Mouse (Mus musculus) gastrocnemius, adult 2 months (tissue): ENCODE results near the gene Ggt1. TPM values are rescaled to one million over a fixed set of nuclear protein-coding genes. Genes with fewer than 3 reads are reported as not detected.

ENCODE experiments used
- DNase-seq: peaks from one replicate; pipeline ENCODE4 v3.0.0; 2022
- H3K27ac ChIP-seq: fragments of 200-600 bp; 2 replicates; pipeline ENCODE4 v1.8.1; 2022; ENCODE audit warnings: mild to moderate bottlenecking
- H3K4me3 ChIP-seq: fragments of 200-600 bp; 2 replicates; pipeline ENCODE4 v1.8.1; 2022; ENCODE audit warnings: mild to moderate bottlenecking, moderate library complexity
- CTCF ChIP-seq: fragments of 200-600 bp; IDR thresholded peaks from 2 replicates; pipeline ENCODE4 v1.8.1; 2022; ENCODE audit warnings: antibody characterized with exemption, mild to moderate bottlenecking, moderate library complexity
- intact Hi-C: fragments of 180-260 bp; cut with DNase I; formaldehyde crosslinking; loops from one replicate; pipeline ENCODE4 v1.15.1; 2025
- total RNA-seq, 2 experiments: library from RNA; stranded (reverse); gene quantifications; 2 replicates each; pipeline ENCODE4 v1.2.3; 2021

Ggt1 gene
- total RNA-seq, 2 experiments from 2014 or later, result not detected

DNA sequence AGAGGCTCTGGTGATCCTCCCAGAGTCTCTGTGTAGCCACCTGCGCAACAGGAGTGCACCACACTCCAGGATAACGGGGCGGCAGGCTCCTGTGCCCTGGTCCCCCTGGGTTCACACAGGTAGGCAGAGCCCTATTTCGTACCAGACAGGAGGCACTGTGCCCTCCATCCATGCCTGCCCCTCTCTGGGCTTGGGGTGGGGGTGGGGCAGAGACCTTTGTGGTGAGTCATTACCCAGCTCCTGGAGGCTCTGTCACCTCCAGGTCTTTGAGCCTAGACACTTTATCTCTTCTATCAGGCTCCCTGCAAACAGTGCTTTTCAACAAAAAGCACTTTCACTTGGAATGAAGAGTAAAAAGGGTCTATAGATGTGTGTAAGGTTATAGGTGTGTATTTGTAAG is 7.4 kb downstream of the Ggt1 start:
- Histone ChIP-seq H3K4me3 (no peak overlapping the region), H3K27ac (no peak overlapping the region)
- TF ChIP-seq CTCF, result no peak
- DNase-seq, result no peak
- intact Hi-C loops, result no loop called here

DNA sequence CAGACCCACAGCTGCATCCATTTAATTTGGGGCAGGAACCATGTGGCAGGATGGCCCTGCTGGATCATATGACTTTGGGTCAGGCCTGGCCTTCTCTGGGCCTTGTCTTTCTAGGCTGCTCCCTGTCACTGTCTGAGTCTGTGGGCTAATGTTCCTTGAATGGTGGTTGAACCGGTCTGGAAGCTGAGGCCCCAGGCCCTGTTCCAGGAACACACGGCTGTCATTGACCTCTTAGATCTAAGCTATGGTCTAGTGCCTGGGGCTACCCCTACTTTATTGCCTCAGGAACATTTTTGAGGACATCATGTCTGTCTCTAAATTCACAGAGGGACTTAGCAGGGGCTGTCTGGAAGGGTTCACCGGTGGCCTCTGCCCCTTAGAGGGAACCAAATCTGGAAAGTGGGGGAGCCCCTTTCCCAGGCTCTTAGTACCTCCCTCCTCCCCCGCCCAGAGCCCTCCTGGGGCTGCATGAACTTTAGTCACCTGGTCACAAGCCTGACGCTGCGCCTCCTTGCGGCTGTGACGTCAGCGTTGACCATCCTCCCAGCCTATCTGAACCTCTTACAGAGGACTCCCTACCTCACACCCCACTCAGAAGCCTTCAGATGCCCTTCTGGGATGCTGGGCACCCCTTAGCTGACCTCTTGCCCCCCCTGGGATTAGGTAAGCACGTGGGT is 9.7 kb downstream of the Ggt1 start:
- no peak overlapping the region for H3K27ac ChIP-seq
- no peak for TF ChIP-seq CTCF
- intact Hi-C loops, result no loop called here
- DNase-seq, result no peak
- no peak overlapping the region for H3K4me3 ChIP-seq

DNA sequence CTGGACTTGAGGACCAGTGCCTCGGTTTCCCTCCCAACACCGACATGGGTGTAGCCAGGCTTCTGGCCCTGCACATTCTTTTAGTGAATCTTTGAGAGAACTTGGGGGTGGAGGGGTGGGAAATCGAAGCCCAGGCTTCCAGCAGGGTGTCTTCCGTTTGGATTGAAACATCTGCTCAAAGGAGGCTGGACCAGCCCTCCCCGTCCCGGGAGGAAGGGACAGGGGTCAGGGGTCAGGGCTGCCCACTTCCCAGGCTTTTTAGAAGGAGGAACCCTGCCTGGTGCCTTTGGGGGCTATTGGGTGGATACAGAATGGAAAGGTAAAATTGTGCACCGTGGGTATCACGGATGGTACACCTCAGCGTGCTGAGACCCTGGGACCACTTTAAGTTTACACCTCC is 10.5 kb downstream of the Ggt1 start:
- TF ChIP-seq CTCF, result no peak
- Histone ChIP-seq H3K27ac (no peak overlapping the region), H3K4me3 (no peak overlapping the region)
- DNase-seq, result no peak
- intact Hi-C loops, result no loop called here

DNA sequence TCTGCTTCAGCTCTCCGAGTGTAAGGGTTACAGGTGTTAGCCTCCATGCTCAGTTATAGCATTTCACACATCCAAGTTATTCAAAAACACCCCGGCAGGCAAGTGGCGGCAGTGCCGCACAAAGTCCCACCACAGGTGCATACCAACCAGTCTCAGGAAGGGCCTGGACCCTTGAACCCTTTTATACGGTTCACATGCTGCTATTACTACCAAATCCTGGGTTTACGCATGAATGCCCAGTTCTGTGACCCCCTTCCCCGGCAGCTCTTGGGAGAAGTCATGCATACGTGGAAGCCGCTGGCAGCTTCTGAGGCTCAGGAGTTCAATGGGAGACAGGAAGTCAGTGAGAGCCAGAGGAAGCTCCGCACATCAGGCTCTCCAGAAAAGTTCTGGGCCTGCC is 11.8 kb downstream of the Ggt1 start:
- no peak for TF ChIP-seq CTCF
- Histone ChIP-seq H3K4me3 (no peak overlapping the region), H3K27ac (no peak overlapping the region)
- intact Hi-C loops, result no loop called here
- DNase-seq, result no peak

DNA sequence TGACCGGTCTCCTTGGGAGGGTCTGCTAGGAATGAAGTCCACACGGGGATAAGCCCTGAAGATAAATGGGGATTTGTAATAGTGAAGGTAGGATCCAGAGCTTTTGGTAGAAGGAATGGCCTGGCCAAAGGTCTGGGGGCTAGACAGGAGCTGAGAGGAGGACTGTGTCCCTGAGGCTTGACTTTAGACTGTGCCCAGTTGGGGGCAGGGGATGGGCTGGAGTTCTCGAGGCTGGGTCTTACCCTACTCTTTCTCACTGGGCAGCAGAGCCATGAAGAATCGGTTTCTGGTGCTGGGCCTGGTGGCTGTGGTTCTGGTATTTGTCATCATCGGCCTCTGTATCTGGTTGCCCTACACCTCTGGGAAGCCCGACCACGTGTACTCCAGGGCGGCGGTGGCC is 12.6 kb downstream of the Ggt1 start:
- intact Hi-C loops, result no loop called here
- Histone ChIP-seq H3K4me3 (no peak overlapping the region), H3K27ac (no peak overlapping the region)
- no peak for DNase-seq
- TF ChIP-seq CTCF, result no peak

DNA sequence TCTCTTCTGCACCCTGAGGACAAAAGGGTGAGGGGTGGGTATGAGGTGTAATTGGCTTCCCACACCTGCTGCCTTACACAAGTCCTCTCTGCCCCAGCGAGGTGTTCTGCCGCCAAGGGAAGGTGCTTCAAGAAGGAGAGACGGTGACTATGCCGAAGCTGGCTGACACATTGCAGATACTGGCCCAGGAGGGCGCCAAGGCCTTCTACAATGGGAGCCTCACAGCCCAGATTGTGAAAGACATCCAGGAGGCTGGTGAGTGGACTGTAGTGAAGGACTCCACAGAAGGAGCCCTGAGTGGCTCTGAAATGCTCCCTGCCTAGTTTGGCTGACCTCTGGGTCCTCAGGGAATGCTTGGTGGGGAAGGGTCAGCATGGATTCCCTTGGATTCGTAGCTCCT is 17.7 kb downstream of the Ggt1 start:
- intact Hi-C loops, result no loop called here
- H3K27ac ChIP-seq, result no peak overlapping the region
- no peak overlapping the region for H3K4me3 ChIP-seq
- DNase-seq, result no peak
- TF ChIP-seq CTCF, result no peak

DNA sequence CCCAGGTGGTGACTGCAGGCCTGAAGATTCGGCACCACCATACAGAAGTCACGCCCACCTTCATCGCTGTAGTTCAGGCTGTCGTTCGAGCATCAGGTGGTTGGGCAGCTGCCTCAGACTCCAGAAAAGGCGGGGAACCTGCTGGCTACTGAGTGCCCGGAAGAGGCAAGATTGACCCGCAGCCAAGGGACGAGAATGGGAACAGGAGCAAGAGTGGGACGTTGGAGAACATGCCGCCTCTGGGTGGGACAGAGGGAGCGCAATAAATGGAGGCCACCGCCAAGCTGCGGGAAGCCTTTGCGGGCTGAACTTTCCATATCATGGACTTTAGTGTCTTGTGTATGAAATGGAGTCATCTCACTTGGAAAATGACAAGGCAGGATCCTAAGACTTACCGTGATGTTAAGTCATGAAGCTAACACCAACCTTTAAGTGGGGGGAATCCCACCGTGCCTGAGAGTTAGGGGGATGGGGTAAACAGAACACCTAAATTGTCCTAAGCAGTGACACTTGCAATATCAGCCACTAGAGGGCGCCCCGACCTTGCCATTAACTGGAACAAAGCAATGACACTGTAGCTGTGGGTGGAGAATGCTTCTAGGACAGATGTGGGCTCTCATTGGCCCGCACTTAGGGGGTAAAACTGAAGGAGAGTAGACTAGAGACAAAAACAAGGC is 24.6 kb downstream of the Ggt1 start:
- DNase-seq, result peak; percentile 91
- TF ChIP-seq CTCF, result no peak; the same call in 1 of the 2 replicates
- Histone ChIP-seq H3K27ac (peak overlapping the region; percentile 84), H3K4me3 (no peak overlapping the region; the same call in 1 of the 2 replicates)
- intact Hi-C loops, result loop anchor here (1.0 to 10.0 kb wide), 5 partner anchors 49 to 369 kb away; partner anchors contain the start of gene Gm5134

DNA sequence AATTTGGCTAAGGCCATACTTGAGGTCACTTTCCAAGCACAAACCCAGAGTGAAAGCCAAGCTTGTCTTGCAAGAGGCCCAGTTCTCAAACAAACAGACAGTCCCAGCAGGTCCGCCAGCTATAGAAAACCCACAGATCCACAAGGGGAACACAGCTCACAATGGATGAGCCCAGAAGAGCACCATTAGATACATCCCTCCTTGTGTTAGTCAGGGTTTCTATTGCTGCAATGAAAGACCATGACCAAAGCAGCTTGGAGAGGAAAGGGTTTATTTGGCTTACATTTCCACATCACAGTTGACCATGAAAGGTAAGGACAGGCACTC is 25.1 kb downstream of the Ggt1 start:
- DNase-seq, result no peak
- no peak for TF ChIP-seq CTCF
- peak overlapping the region; percentile 84 for H3K27ac ChIP-seq

DNA sequence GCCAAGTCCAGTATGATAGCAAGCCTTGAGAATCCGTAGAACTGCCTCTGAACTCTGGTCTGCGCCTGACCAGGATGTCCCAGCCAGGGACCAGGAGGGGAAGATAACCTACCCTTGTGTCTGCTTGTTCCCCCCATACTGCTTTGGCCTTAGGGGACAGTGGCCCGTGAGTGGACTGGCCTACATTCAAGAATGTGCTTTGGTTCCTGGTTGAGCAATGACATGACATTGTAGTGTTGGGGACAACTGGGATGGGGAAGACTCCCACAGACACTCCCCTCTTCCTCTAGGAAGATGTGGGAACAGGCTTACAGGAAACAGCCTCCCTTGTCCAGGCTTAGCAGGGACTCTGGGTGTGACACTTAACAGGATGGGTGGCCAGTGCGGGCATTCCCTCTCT is 26.4 kb downstream of the Ggt1 start:
- intact Hi-C loops, result loop anchor here (5.0 to 10.0 kb wide), 2 partner anchors 120 to 367 kb away; partner anchors contain the start of gene Gm5134
- H3K4me3 ChIP-seq, result no peak overlapping the region
- peak overlapping the region; percentile 84 for H3K27ac ChIP-seq
- no peak for DNase-seq
- no peak for TF ChIP-seq CTCF

More for the DNA sequence above, 25.1 kb downstream of the Ggt1 start:
- intact Hi-C loops, result loop anchor here (1.0 to 10.0 kb wide), 5 partner anchors 49 to 368 kb away; partner anchors contain the start of gene Gm5134
- no peak overlapping the region for H3K4me3 ChIP-seq

DNA sequence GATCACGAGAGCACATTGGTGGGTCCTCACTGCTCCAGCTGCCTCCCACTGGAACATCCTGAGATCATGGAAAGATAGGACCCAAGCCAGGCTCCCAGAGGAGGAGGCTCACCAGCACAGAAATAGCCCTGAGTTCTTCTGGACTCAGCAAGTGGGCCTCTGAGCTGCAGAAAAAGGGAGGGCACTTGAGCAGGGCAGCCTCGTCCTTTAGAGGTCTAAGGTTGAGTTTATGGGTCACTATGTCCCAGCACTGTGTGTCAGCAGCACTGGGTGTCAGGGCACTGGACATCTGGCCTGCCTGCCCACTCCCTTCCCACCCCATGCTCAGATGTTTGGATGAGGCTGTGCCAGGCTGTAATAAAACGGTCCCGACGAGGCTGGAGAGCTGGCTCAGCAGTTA is 26.9 kb downstream of the Ggt1 start:
- Histone ChIP-seq H3K4me3 (no peak overlapping the region), H3K27ac (peak overlapping the region; percentile 84)
- intact Hi-C loops, result loop anchor here (5.0 to 10.0 kb wide), 2 partner anchors 119 to 366 kb away; partner anchors contain the start of gene Gm5134
- DNase-seq, result peak; percentile 79
- TF ChIP-seq CTCF, result no peak

DNA sequence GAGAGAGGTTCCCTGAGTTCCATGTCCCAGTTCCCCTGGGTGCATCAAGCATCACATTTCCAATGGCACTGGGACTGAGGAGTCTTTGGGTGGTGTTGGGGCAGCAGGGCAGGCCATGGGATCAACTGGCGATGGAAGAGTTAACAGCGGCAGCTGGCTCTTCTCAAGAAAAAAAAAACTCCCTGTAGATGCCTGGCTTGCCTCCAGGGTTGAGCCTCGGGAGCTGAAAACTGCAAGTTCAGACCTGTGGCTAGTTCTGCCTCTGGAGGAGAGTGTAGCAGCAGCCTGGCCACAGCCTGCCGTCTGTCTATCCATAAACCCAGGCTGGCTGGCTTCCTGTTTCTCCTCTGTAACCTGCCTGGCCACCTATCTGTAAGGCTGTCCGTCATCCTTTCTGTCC is 27.7 kb downstream of the Ggt1 start, which contains the start of gene Ggt5:
TSS of gene Ggt5 (plus strand) at position 212 of the 400 bp plus-strand sequence.
- peak within 1 kb of the TSS; percentile 84 for H3K27ac ChIP-seq
- no peak for TF ChIP-seq CTCF
- intact Hi-C loops, result loop anchor here (5.0 to 10.0 kb wide), 2 partner anchors 118 to 366 kb away; partner anchors contain the start of gene Gm5134
- DNase-seq, result peak; percentile 75
- peak within 1 kb of the TSS; percentile 68 for H3K4me3 ChIP-seq

DNA sequence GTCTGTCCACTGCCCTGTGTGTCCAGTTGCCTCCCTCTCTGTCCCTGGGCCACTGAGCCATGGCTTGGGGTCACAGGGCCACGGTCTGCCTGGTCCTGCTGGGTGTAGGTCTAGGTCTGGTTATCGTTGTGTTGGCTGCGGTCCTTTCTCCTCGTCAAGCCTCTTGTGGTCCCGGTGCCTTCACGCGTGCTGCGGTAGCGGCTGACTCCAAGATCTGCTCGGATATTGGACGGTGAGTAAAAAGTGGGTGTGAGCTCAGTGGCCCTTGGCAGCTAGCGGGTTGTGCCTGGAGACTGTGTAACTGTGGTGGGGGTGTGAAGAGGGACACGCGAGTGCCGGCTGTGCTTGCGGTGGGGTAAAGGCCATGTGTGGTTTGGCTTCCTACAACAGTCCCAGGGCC is 28.2 kb downstream of the Ggt1 start:
- DNase-seq, result peak; percentile 56
- peak overlapping the region; percentile 84 for H3K27ac ChIP-seq
- no peak for TF ChIP-seq CTCF
- intact Hi-C loops, result loop anchor here (5.0 to 10.0 kb wide), 2 partner anchors 118 to 365 kb away; partner anchors contain the start of gene Gm5134
- H3K4me3 ChIP-seq, result peak overlapping the region; percentile 68

DNA sequence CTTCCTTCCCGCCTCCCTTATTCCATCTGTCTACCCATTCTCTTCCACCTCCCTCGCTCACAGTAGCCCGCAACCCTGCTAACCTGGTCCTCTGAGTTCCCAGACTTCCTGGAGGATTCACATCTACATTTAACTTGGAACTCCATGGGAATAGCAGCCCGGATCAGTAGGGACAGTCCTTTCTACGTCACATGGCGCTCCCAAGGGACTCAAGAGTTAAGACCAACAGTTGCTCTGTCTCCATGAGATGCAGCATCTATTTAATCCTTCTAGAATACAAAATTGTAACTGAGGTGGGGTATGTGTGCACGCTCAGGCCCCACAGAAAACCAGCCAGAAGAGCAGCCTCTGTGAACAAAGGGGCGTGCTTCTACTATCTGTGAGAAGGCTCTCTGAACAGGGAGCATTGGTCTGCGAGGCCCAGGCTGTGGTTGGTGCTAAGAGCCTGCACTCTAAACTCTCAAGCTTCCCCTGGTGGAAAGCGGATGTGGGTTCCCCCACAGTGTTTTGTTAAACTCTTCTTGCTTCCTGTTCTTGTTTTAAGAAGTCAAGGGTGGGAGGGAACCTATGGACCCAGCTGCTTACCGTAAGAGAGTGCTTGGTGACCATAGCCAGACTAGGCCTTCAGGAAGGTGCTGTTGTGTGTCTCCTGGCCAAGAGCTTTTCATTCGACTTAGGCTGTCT is 29.9 kb downstream of the Ggt1 start:
- H3K4me3 ChIP-seq, result peak overlapping the region; percentile 68
- no peak for TF ChIP-seq CTCF
- no peak for DNase-seq
- H3K27ac ChIP-seq, result peak overlapping the region; percentile 84
- intact Hi-C loops, result no loop called here
